Mouse (Mus musculus) mesoderm, embryonic 11.5 days (tissue): ENCODE measurements at regions not wholly inside any gene's neighbourhood (a gene's known extent, or its start where the extent isn't known, plus 50 kb on each side); places are given as distances from the start of the nearest gene placed in this dataset.

Source experiments
- DNase-seq: peaks from one replicate; pipeline ENCODE4 v3.0.0-alpha.2; 2012; ENCODE audit warnings: low read depth, low spot score

DNA sequence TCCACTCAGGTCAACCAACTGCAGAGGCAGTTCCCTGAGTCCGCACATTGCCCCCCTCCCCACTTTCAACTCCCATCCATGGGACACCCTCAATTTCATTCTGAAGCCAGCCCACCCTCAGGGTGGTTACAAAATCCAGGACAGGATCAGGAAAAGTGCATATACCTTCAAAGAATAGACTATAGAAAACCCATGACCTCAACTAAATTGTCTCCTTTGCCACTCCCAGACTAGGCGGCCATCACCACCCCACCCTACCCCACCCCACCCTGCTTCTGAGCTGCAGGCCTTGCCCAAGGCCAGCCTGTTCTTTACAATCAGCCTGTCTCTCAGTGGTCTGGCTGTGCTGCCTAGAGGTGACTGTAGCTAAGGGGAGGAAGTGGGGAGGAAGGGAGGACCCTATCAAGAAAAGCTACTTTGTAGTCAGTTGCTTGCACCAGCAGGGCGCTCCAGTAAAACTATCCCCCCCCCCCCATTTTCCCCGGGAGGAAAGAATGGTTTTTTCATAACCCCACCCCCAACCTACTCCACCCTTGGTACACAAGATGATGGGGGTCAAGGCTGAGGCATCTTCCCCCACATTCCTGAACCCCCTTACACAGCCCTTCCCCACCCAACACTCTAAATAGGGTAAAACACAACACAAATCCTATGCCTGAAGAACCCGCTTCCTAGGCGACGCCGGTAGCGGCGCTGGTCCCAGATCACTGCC lies 490.9 kb downstream of the Prss52 start:
- DNase-seq, result no peak

DNA sequence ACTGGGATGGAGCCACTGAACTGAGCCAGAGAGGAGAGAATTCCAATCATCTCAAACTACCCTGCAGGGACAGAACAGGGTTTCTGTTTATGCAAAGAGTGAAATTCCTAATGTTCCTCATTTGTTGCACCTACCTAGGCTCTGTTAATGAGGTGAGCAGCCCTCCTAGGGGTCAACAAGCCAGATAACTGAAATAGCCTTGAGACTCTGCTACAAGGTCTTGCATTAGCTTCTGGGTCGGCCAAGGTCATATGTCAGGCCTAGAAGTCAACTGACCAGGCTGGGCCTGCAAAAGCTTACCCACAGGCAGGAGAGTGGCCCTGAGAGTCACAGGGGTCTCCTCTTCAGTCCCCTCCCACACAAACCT lies 491.4 kb downstream of the Prss52 start:
- DNase-seq, result no peak

DNA sequence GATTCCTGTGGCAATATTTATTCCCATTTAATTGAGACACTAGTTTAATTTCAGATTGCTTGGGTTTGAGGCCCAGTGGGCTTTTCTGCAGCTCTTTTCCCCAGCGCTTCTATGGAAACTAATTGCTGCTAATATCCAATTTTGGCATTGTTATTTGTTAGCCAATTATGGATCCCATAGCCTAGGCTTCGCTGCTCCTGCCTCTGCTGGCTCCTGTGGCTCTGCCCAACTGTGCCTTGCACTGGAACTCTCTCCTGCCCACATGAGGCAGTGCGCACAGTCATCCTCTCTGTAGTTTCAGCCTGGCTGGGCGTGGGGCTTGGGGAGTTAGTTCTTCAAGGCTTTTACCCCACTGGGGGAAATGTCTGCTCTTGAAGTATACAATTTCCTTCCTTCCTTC lies 491.8 kb downstream of the Prss52 start:
- DNase-seq, result no peak

DNA sequence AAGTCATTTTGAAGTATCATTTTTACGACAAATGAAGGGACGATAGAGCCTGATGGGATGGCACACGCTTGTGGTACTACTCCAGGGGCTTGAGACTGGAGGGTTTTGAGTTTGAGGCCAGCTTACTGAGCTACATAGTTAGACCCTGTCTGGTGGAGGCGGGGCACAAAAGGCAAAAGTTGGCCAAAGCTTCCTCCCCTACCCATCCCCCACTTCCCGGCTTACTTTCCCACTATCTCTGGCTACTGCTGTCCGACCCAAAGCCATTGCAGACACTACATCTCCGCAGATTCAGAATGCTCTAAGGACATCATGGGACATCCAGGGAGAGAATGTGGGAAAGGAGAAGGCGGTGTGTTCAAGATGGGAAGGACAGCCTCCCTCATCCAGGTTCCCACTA lies 493.1 kb downstream of the Prss52 start:
- DNase-seq, result no peak
